In genomic region chr4:59803358-59803757, GRCm38 (mm10) we compare ENCODE assay signal across 13 mouse cellular contexts. TPM values are rescaled to one million over a fixed set of nuclear protein-coding genes. Genes with fewer than 3 reads are reported as not detected.
DNase-seq lines count a peak whose midpoint lies in the region; ATAC-seq and TF ChIP-seq lines count a peak whose summit lies in the region.
"Had no signal": no experiment of that assay in that cellular context is flagged by ENCODE, and none has a peak within 500 bp of the region (broad histone marks: within the 10 kb centered on the region; RNA-seq: fewer than 3 reads in every experiment).

No protein-coding gene starts in this region.

- H3K4me3 ChIP-seq in lung, adult 2 months (replicated peaks; ENCODE audit: extremely low read depth, low read depth, low read length), result no peak overlapping the region
- H3K4me3 ChIP-seq in MEL (ENCODE audit: control insufficient read depth in 1 of 2, insufficient read depth in 1 of 2, low read depth in 2 of 2, low read length in 2 of 2), result peak overlapping the region in 1 of 2 experiments; percentile 25; a peak in 1 of 4 replicates
- no peak overlapping the region for H3K4me3 ChIP-seq in liver, embryonic 15.5 days (replicated peaks)
- H3K4me3 ChIP-seq in forebrain, embryonic 14.5 days (ENCODE audit: low read depth, low read length), result no peak overlapping the region
- H3K4me3 ChIP-seq: erythroblast, embryonic 14.5 days had no signal

- TF ChIP-seq POLR2A in lung, adult 2 months (IDR thresholded peaks at IDR 0.05; ENCODE audit: borderline replicate concordance, extremely low read depth, low read depth, low read length), result no peak
- 0 out of 4 replicates have a peak, but pooled peaks of 1 of the 2 experiments have one; percentile 28 for TF ChIP-seq POLR2A in MEL (IDR thresholded peaks at IDR 0.05; ENCODE audit: control insufficient read depth in 1 of 2, insufficient read depth in 1 of 2, low read depth in 1 of 2, low read length in 2 of 2, poor library complexity in 1 of 2)

- H3K9ac ChIP-seq in MEL (ENCODE audit: control insufficient read depth, low read depth, low read length, poor library complexity, severe bottlenecking), result peak overlapping the region; percentile 41
- no peak overlapping the region for H3K9ac ChIP-seq in liver, embryonic 15.5 days
- H3K9ac ChIP-seq in forebrain, embryonic 14.5 days (ENCODE audit: low read length), result no peak overlapping the region

- H3K4me2 ChIP-seq in liver, embryonic 15.5 days, result no peak overlapping the region
- no peak overlapping the region for H3K4me2 ChIP-seq in forebrain, embryonic 14.5 days (ENCODE audit: low read length)

- peaks cover 4% of the 10 kb centered on the region for H3K4me1 ChIP-seq in lung, adult 2 months (ENCODE audit: control insufficient read depth, insufficient read depth, low read length)
- peaks cover 12 to 28% of the 10 kb centered on the region in 2 experiments for H3K4me1 ChIP-seq in MEL (ENCODE audit: control insufficient read depth in 1 of 2, insufficient read depth in 2 of 2, low read length in 2 of 2)
- H3K4me1 ChIP-seq in liver, embryonic 15.5 days (replicated peaks), result peaks cover 55% of the 10 kb centered on the region
- peaks cover 6% of the 10 kb centered on the region for H3K4me1 ChIP-seq in forebrain, embryonic 14.5 days (ENCODE audit: control insufficient read depth, insufficient read depth, low read length)

- no peaks in the 10 kb centered on the region; the same call in 1 of the 2 replicates for H3K79me2 ChIP-seq in MEL (ENCODE audit: control insufficient read depth, insufficient read depth, low read length, poor library complexity)

- DNase-seq in lung, postnatal 36 days, result peak; percentile 61
- DNase-seq in lung, adult 2 months, result no peak
- DNase-seq in MEL (ENCODE audit: low read depth, low spot score) (peak; percentile 90), MN1 (ENCODE audit: low spot score) (no peak)
- DNase-seq in thymus, postnatal 14 days, result peak; percentile 38
- no peak for DNase-seq in forebrain, embryonic 14.5 days (ENCODE audit: low spot score)
- DNase-seq in left cerebral cortex, postnatal 10 days (ENCODE audit: extremely low spot score in 1 of 2, low spot score in 2 of 2), result no peak
- DNase-seq: heart, postnatal 36 days; kidney, adult 18-20 months had no signal

- TF ChIP-seq EP300 in MEL (IDR thresholded peaks at IDR 0.05; ENCODE audit: low read depth in 1 of 2, low read length in 2 of 2), result peak; percentile 33 to 52; a peak in 2 of 4 replicates

- H3K27ac ChIP-seq in MEL (ENCODE audit: control insufficient read depth, low read depth, low read length), result peak overlapping the region; percentile 85
- peak overlapping the region; percentile 45 for H3K27ac ChIP-seq in liver, embryonic 15.5 days (replicated peaks)
- no peak overlapping the region for H3K27ac ChIP-seq in forebrain, embryonic 14.5 days (ENCODE audit: low read depth, low read length)

- H3K27me3 ChIP-seq in MEL (ENCODE audit: control insufficient read depth in 1 of 2, insufficient read depth in 2 of 2, low read length in 2 of 2), result no peaks in the 10 kb centered on the region
- H3K27me3 ChIP-seq in liver, embryonic 15.5 days, result no peaks in the 10 kb centered on the region
- no peaks in the 10 kb centered on the region for H3K27me3 ChIP-seq in forebrain, embryonic 14.5 days (replicated peaks; ENCODE audit: control insufficient read depth, insufficient read depth, low read length)

- no peak for ATAC-seq in liver, embryonic 15.5 days (ENCODE audit: insufficient read depth)
- ATAC-seq in forebrain, embryonic 14.5 days, result no peak
- ATAC-seq: activated CD4-positive, CD25-positive, alpha-beta regulatory T cell, adult 4 months; lung, postnatal 0 days had no signal

- H3K9me3 ChIP-seq in MEL (replicated peaks; ENCODE audit: insufficient read depth, low read length), result no peaks in the 10 kb centered on the region
- no peaks in the 10 kb centered on the region for H3K9me3 ChIP-seq in liver, embryonic 15.5 days (replicated peaks)
- no peaks in the 10 kb centered on the region for H3K9me3 ChIP-seq in forebrain, embryonic 14.5 days (replicated peaks; ENCODE audit: control insufficient read depth, low read length)

- 68% methylated on average over 5 of the region's 5 CpGs for WGBS in lung, adult 2 months
- WGBS in liver, embryonic 15.5 days (ENCODE audit: insufficient replicate concordance), result 16% methylated on average over 5 of the region's 5 CpGs
- WGBS in forebrain, embryonic 14.5 days, result 86% methylated on average over 5 of the region's 5 CpGs

- intact Hi-C loops in left cerebral cortex, postnatal 10 days (cut with DNase I), result no loop called here

- no peak for TF ChIP-seq CTCF in lung, adult 2 months (IDR thresholded peaks at IDR 0.05; ENCODE audit: insufficient read depth, low read length)
- TF ChIP-seq CTCF in MEL (IDR thresholded peaks at IDR 0.05 in 2 of 3, conservative IDR thresholded peaks at IDR 0.05 in 1 of 3; ENCODE audit: control insufficient read depth in 1 of 3, insufficient read depth in 1 of 3, low read depth in 2 of 3, low read length in 3 of 3, poor library complexity in 1 of 3, severe bottlenecking in 1 of 3), result no peak

- no peak for TF ChIP-seq RAD21 in MEL (IDR thresholded peaks at IDR 0.05; ENCODE audit: low read depth, low read length)

- peaks cover 0 to 19% of the 10 kb centered on the region in 2 experiments; a peak in 2 of 4 replicates for H3K36me3 ChIP-seq in MEL (ENCODE audit: control insufficient read depth in 1 of 2, insufficient read depth in 2 of 2, low read length in 2 of 2)
- H3K36me3 ChIP-seq in liver, embryonic 15.5 days (replicated peaks), result no peaks in the 10 kb centered on the region
- H3K36me3 ChIP-seq in forebrain, embryonic 14.5 days (ENCODE audit: control insufficient read depth, insufficient read depth, low read length), result no peaks in the 10 kb centered on the region

TF ChIP-seq in MEL, 35 proteins besides CTCF, POLR2A, EP300 and RAD21 (continues in another document):
- peak in 1 of 2 experiments; percentile 40; a peak in 1 of 4 replicates for TF ChIP-seq USF2 (IDR thresholded peaks at IDR 0.05; ENCODE audit: borderline replicate concordance in 1 of 2, insufficient read depth in 1 of 2, low read depth in 1 of 2, low read length in 2 of 2)
- TF ChIP-seq NRF1 (IDR thresholded peaks at IDR 0.05; ENCODE audit: insufficient read depth, low read depth, low read length, poor library complexity, severe bottlenecking), result no peak
- TF ChIP-seq ZNF384 (IDR thresholded peaks at IDR 0.05; ENCODE audit: low read depth, low read length), result no peak
- no peak for TF ChIP-seq POLR2AphosphoS5 (IDR thresholded peaks at IDR 0.05; ENCODE audit: borderline replicate concordance, low read depth, low read length)
- TF ChIP-seq BHLHE40 (IDR thresholded peaks at IDR 0.05; ENCODE audit: borderline replicate concordance, low read depth, low read length), result peak; percentile 2; the same call in 1 of the 2 replicates
- TF ChIP-seq ZKSCAN1 (IDR thresholded peaks at IDR 0.05; ENCODE audit: low read depth, low read length), result no peak
- TF ChIP-seq UBTF (IDR thresholded peaks at IDR 0.05; ENCODE audit: borderline replicate concordance, insufficient read depth, low read depth, low read length), result no peak
- TF ChIP-seq SIN3A (IDR thresholded peaks at IDR 0.05; ENCODE audit: low read length), result peak; percentile 24; the same call in 1 of the 2 replicates
- TF ChIP-seq MAX (IDR thresholded peaks at IDR 0.05; ENCODE audit: low read length), result peak; percentile 92
- TF ChIP-seq GABPA (IDR thresholded peaks at IDR 0.05; ENCODE audit: low read depth, low read length), result no peak
- TF ChIP-seq CHD1 (IDR thresholded peaks at IDR 0.05; ENCODE audit: low read depth, low read length), result no peak
- no peak for TF ChIP-seq CHD2 (IDR thresholded peaks at IDR 0.05; ENCODE audit: low read length)
- no peak for TF ChIP-seq TAL1 (IDR thresholded peaks at IDR 0.05; ENCODE audit: low read length)
- no peak for TF ChIP-seq KAT2A (conservative IDR thresholded peaks at IDR 0.05; ENCODE audit: low read depth, low read length)
- no peak for TF ChIP-seq ZMIZ1 (IDR thresholded peaks at IDR 0.05; ENCODE audit: low read depth, low read length)
- peak; percentile 70; the same call in 1 of the 2 replicates for TF ChIP-seq TBP (IDR thresholded peaks at IDR 0.05; ENCODE audit: low read depth, low read length)
- TF ChIP-seq MYB (IDR thresholded peaks at IDR 0.05; ENCODE audit: low read depth, low read length), result no peak
- no peak; the same call in 1 of the 2 replicates for TF ChIP-seq GATA1 (IDR thresholded peaks at IDR 0.05; ENCODE audit: low read depth, low read length)
- TF ChIP-seq MYC (IDR thresholded peaks at IDR 0.05; ENCODE audit: low read depth, low read length), result peak; percentile 95
- no peak for TF ChIP-seq RCOR1 (IDR thresholded peaks at IDR 0.05; ENCODE audit: low read depth, low read length)
- TF ChIP-seq E2F4 (IDR thresholded peaks at IDR 0.05; ENCODE audit: borderline replicate concordance, low read depth, low read length), result peak; percentile 74
- no peak for TF ChIP-seq MEF2A (IDR thresholded peaks at IDR 0.05; ENCODE audit: extremely low read depth, insufficient replicate concordance, low read depth, low read length, poor library complexity, severe bottlenecking)
- peak; percentile 55 for TF ChIP-seq ETS1 (IDR thresholded peaks at IDR 0.05; ENCODE audit: low read depth, low read length)
- peak; percentile 8; the same call in 1 of the 2 replicates for TF ChIP-seq TCF12 (IDR thresholded peaks at IDR 0.05; ENCODE audit: low read depth, low read length)
- peak; percentile 71 for TF ChIP-seq MXI1 (IDR thresholded peaks at IDR 0.05; ENCODE audit: low read depth, low read length)

RNA-seq across cellular contexts. Expression of gene Inip, which starts 2.0 kb away (rescaled TPM):
- 6.8 and 8.9 TPM in 2 replicates for polyA plus RNA-seq in lung, adult 2 months (2012; rRNA removed)
- total RNA-seq in MEL (2012; rRNA removed), result 40.8 and 50.3 TPM in 2 replicates
- 10 to 100 TPM in 1 of 2 experiments, not detected in 1; 42.4 TPM for polyA plus RNA-seq in MEL (2012; ENCODE audit: insufficient read depth in 1 of 2, insufficient read length in 2 of 2, low read depth in 1 of 2, low replicate concordance in 2 of 2, missing spikeins in 1 of 2)
- polyA plus RNA-seq in liver, embryonic 15.5 days (2015; fragmentation: Nextera tagmentation; extraction: Ambion mirVana), result 16.5 and 17.3 TPM in 2 replicates
- polyA plus RNA-seq in forebrain, embryonic 14.5 days (2014; fragmentation: Nextera tagmentation; extraction: Ambion mirVana), result 68.0 and 72.1 TPM in 2 replicates
- 10 to 100 TPM; 22.3 to 23.6 TPM for total RNA-seq in left cerebral cortex, postnatal 10 days (2021)

RNA-seq across cellular contexts. Expression of gene Snx30, which starts 2.3 kb away (rescaled TPM):
- polyA plus RNA-seq in lung, adult 2 months (2012; rRNA removed), result 5.1 and 7.0 TPM in 2 replicates
- 4.1 and 4.2 TPM in 2 replicates for total RNA-seq in MEL (2012; rRNA removed)
- 1 to 10 TPM in 1 of 2 experiments, not detected in 1; 8.6 TPM for polyA plus RNA-seq in MEL (2012; ENCODE audit: insufficient read depth in 1 of 2, insufficient read length in 2 of 2, low read depth in 1 of 2, low replicate concordance in 2 of 2, missing spikeins in 1 of 2)
- 3.7 and 4.3 TPM in 2 replicates for polyA plus RNA-seq in liver, embryonic 15.5 days (2015; fragmentation: Nextera tagmentation; extraction: Ambion mirVana)
- 9.8 and 11.4 TPM in 2 replicates for polyA plus RNA-seq in forebrain, embryonic 14.5 days (2014; fragmentation: Nextera tagmentation; extraction: Ambion mirVana)
- 10 to 100 TPM; 44.2 to 46.4 TPM for total RNA-seq in left cerebral cortex, postnatal 10 days (2021)

Comparison
In these comparisons a context has a peak if more than half of its experiments do, and no peak if none do; other contexts are left out.
1. DNase-seq: peak in lung, postnatal 36 days (single experiment), MEL (single experiment) and thymus, postnatal 14 days (single experiment); none in lung, adult 2 months (single experiment), forebrain, embryonic 14.5 days (single experiment), left cerebral cortex, postnatal 10 days (0 of 2) and MN1 (single experiment).